Mouse (Mus musculus) E14TG2a.4 (cell line): Measurements from ENCODE around the gene Htr2c.

Source experiments
- H3K27me3 ChIP-seq: 2 replicates; pipeline ENCODE4 v1.6.1; 2014; ENCODE audit warnings: low read length, control low read depth; ENCODE audit not compliant: insufficient read depth
- H3K36me3 ChIP-seq: 2 replicates; pipeline ENCODE4 v1.6.1; 2014; ENCODE audit warnings: low read length, control low read depth; ENCODE audit not compliant: insufficient read depth
- H3K4me1 ChIP-seq: replicated peaks from 2 replicates; pipeline ENCODE4 v1.6.1; 2014; ENCODE audit warnings: low read depth, low read length, control low read depth
- H3K4me3 ChIP-seq: replicated peaks from 2 replicates; pipeline ENCODE4 v1.5.1; 2014; ENCODE audit warnings: mild to moderate bottlenecking, low read length
- H3K9me3 ChIP-seq: 2 replicates; pipeline ENCODE4 v1.6.1; 2014; ENCODE audit warnings: low read length, control low read depth
- CTCF ChIP-seq: conservative IDR thresholded peaks from 2 replicates; pipeline ENCODE4 v1.5.1; 2014; ENCODE audit warnings: low read length
- NANOG ChIP-seq: IDR thresholded peaks from 2 replicates; pipeline ENCODE4 v1.6.1; 2014; ENCODE audit warnings: borderline replicate concordance, low read length, mixed read lengths
- POU5F1 ChIP-seq: IDR thresholded peaks from 2 replicates; pipeline ENCODE4 v1.6.1; 2014; ENCODE audit warnings: low read length, borderline replicate concordance

Gene Htr2c

GRCm38 (mm10) chrX:146979931-146980330 is 17.6 kb downstream of the Htr2c start:
- Histone ChIP-seq H3K4me3 (no peak overlapping the region), H3K36me3 (no peaks in the 10 kb centered on the region), H3K27me3 (no peaks in the 10 kb centered on the region), H3K4me1 (no peaks in the 10 kb centered on the region), H3K9me3 (no peaks in the 10 kb centered on the region)
- TF ChIP-seq CTCF (peak; percentile 43), NANOG (no peak)

GRCm38 (mm10) chrX:147055730-147056129 is 93.4 kb downstream of the Htr2c start:
- no peak for TF ChIP-seq NANOG
- no peak for TF ChIP-seq POU5F1
- no peak for TF ChIP-seq CTCF
- Histone ChIP-seq H3K9me3 (no peaks in the 10 kb centered on the region), H3K36me3 (no peaks in the 10 kb centered on the region), H3K4me3 (no peak overlapping the region), H3K4me1 (no peaks in the 10 kb centered on the region), H3K27me3 (no peaks in the 10 kb centered on the region)

GRCm38 (mm10) chrX:147071622-147072021 is 109.3 kb downstream of the Htr2c start:
- Histone ChIP-seq H3K4me3 (no peak overlapping the region), H3K27me3 (no peaks in the 10 kb centered on the region), H3K36me3 (no peaks in the 10 kb centered on the region), H3K9me3 (no peaks in the 10 kb centered on the region), H3K4me1 (no peaks in the 10 kb centered on the region)
- TF ChIP-seq CTCF (peak; percentile 9; the same call in 1 of the 2 replicates), POU5F1 (no peak)

GRCm38 (mm10) chrX:147119155-147119554 is 156.8 kb downstream of the Htr2c start:
- no peaks in the 10 kb centered on the region for H3K27me3 ChIP-seq
- TF ChIP-seq NANOG (no peak), POU5F1 (no peak), CTCF (no peak)
- no peak overlapping the region for H3K4me3 ChIP-seq
- H3K36me3 ChIP-seq: no peaks in the 10 kb centered on the region
- no peaks in the 10 kb centered on the region for H3K9me3 ChIP-seq
- H3K4me1 ChIP-seq: no peaks in the 10 kb centered on the region

- H3K36me3 ChIP-seq: no peaks in the 10 kb centered on the region
- H3K4me3 ChIP-seq: no peak overlapping the region
- no peaks in the 10 kb centered on the region for H3K27me3 ChIP-seq
- TF ChIP-seq POU5F1 (no peak), NANOG (peak; percentile 58; the same call in 1 of the 2 replicates)
- H3K9me3 ChIP-seq: no peaks in the 10 kb centered on the region
- no peaks in the 10 kb centered on the region for H3K4me1 ChIP-seq
Observed at GRCm38 (mm10) chrX:147215251-147215650, 252.9 kb downstream of the Htr2c start.

- H3K4me3 ChIP-seq: no peak overlapping the region
- TF ChIP-seq CTCF: no peak
- no peak for TF ChIP-seq NANOG
- TF ChIP-seq POU5F1: no peak
- no peaks in the 10 kb centered on the region for H3K27me3 ChIP-seq
- no peaks in the 10 kb centered on the region for H3K4me1 ChIP-seq
- no peaks in the 10 kb centered on the region for H3K9me3 ChIP-seq
- H3K36me3 ChIP-seq: no peaks in the 10 kb centered on the region
Observed at GRCm38 (mm10) chrX:147217382-147218013, 255.2 kb downstream of the Htr2c start.

- Histone ChIP-seq H3K36me3 (no peaks in the 10 kb centered on the region), H3K4me3 (no peak overlapping the region), H3K4me1 (no peaks in the 10 kb centered on the region), H3K27me3 (no peaks in the 10 kb centered on the region), H3K9me3 (0 out of 2 replicates have a peak, but pooled peaks cover 9% of the 10 kb centered on the region)
- no peak for TF ChIP-seq POU5F1
Observed at GRCm38 (mm10) chrX:147238806-147239542, 276.7 kb downstream of the Htr2c start.
